Mouse (Mus musculus) cerebellum, adult 2 months (tissue): ENCODE measurements around the gene Ranbp10.

Experiments
- CTCF ChIP-seq: fragments of 200-500 bp; IDR thresholded peaks from 2 replicates; pipeline ENCODE4 v1.5.1; 2011; ENCODE audit warnings: low read depth, mild to moderate bottlenecking, control low read depth, low read length, moderate library complexity, borderline replicate concordance; ENCODE audit not compliant: insufficient read depth
- POLR2A ChIP-seq: fragments of 200-500 bp; IDR thresholded peaks from 2 replicates; pipeline ENCODE4 v1.6.1; 2011; ENCODE audit warnings: low read length, control low read depth, borderline replicate concordance; ENCODE audit not compliant: insufficient read depth

GRCm38 (mm10) chr8:105825506-105825905 lies 1.6 kb downstream of the Ranbp10 start:
- no peak for TF ChIP-seq POLR2A
- TF ChIP-seq CTCF: no peak
